Mouse (Mus musculus): ENCODE results near the gene Arhgap27. TPM values are rescaled to one million over a fixed set of nuclear protein-coding genes. Genes with fewer than 3 reads are reported as not detected.
"Not testable (repeated sequence)": the region's sequence is repeated elsewhere in the genome, so short reads cannot be mapped to it uniquely, and the experiment has no call there.

Gene Arhgap27
- polyA plus RNA-seq, 1 experiment, result 122 TPM

DNA sequence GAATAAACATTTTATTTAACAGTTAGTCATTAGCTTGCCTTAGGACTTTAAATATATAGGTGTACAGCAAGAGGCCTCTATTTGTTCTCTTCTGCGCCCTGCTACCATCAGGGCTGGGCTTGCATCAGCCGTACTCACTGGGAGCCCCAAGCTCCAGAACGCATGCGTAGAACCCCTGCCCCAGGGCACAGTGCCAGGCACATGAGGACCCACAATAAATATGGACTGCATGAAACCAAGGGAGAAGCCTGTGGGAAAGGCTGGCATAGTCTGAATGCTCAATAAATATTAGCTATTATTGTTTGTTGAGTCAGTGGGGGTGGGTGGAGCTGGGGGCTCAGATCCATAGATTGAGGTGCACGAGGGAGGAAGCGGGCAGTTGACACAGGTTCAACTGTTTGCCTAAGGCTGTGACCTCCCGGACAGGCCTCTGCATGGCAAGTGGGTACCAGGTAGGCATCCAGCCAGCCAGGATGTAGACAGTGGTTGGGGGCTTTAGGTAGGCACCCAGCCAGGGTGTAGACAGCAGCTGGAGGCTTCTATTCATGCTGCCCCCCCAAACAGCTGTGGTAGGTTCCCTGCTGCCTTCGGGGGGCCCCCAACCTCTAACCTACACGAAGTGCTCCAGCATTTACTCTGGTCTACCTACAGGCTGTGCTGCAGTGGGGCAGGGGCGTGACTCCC is 31.8 kb downstream of the Arhgap27 start:
- Histone ChIP-seq H3K4me3 (ENCODE audit: low read depth, low read length) (no peak overlapping the region), H3K27ac (ENCODE audit: insufficient read depth, low read depth, low read length) (no peak overlapping the region), H3K4me1 (ENCODE audit: control insufficient read depth, insufficient read depth, insufficient read length, low read length) (peaks cover 3% of the 10 kb centered on the region; the same call in 1 of the 2 replicates), H3K36me3 (ENCODE audit: control insufficient read depth, insufficient read depth, low read length) (peaks cover 39% of the 10 kb centered on the region), H3K27me3 (ENCODE audit: control insufficient read depth, insufficient read depth, low read length) (no peaks in the 10 kb centered on the region)
- no peak for TF ChIP-seq CTCF (IDR thresholded peaks at IDR 0.05; ENCODE audit: extremely low read depth, insufficient read length, insufficient replicate concordance, low read depth, low read length)
- no peak for TF ChIP-seq POLR2A (IDR thresholded peaks at IDR 0.05; ENCODE audit: low read depth, low read length)
- WGBS, result 91% methylated on average over 10 of the region's 10 CpGs

- no peak overlapping the region for H3K4me3 ChIP-seq (ENCODE audit: low read depth, low read length)
- WGBS, result 84% methylated on average over 7 of the region's 7 CpGs
- H3K36me3 ChIP-seq (ENCODE audit: control insufficient read depth, insufficient read depth, low read length), result peaks cover 34% of the 10 kb centered on the region
- TF ChIP-seq POLR2A (IDR thresholded peaks at IDR 0.05; ENCODE audit: low read depth, low read length) (no peak), CTCF (IDR thresholded peaks at IDR 0.05; ENCODE audit: extremely low read depth, insufficient read length, insufficient replicate concordance, low read depth, low read length) (no peak)
- H3K4me1 ChIP-seq (ENCODE audit: control insufficient read depth, insufficient read depth, insufficient read length, low read length), result peaks cover 3% of the 10 kb centered on the region; the same call in 1 of the 2 replicates
- H3K27ac ChIP-seq (ENCODE audit: insufficient read depth, low read depth, low read length), result no peak overlapping the region
- H3K27me3 ChIP-seq (ENCODE audit: control insufficient read depth, insufficient read depth, low read length), result no peaks in the 10 kb centered on the region; the same call in 1 of the 2 replicates
Observed at GRCm38 (mm10) chr11:103330651-103331319, 32.7 kb downstream of the Arhgap27 start.

- peaks cover 5% of the 10 kb centered on the region; the same call in 1 of the 2 replicates for H3K36me3 ChIP-seq (ENCODE audit: control insufficient read depth, insufficient read depth, low read length)
- no peak overlapping the region for H3K27ac ChIP-seq (ENCODE audit: insufficient read depth, low read depth, low read length)
- H3K4me3 ChIP-seq (ENCODE audit: low read depth, low read length), result no peak overlapping the region
- 16% methylated on average over 5 of the region's 5 CpGs for WGBS
- no peak for TF ChIP-seq POLR2A (IDR thresholded peaks at IDR 0.05; ENCODE audit: low read depth, low read length)
- TF ChIP-seq CTCF (IDR thresholded peaks at IDR 0.05; ENCODE audit: extremely low read depth, insufficient read length, insufficient replicate concordance, low read depth, low read length), result peak; percentile 78; the same call in 1 of the 2 replicates
- no peaks in the 10 kb centered on the region for H3K4me1 ChIP-seq (ENCODE audit: control insufficient read depth, insufficient read depth, insufficient read length, low read length)
- no peaks in the 10 kb centered on the region; the same call in 1 of the 2 replicates for H3K27me3 ChIP-seq (ENCODE audit: control insufficient read depth, insufficient read depth, low read length)
Observed at GRCm38 (mm10) chr11:103326950-103327349, 36.5 kb downstream of the Arhgap27 start.

GRCm38 (mm10) chr11:103325172-103325571 is 38.3 kb downstream of the Arhgap27 start:
- TF ChIP-seq POLR2A (IDR thresholded peaks at IDR 0.05; ENCODE audit: low read depth, low read length), result no peak
- peak; percentile 87; the same call in 1 of the 2 replicates for TF ChIP-seq CTCF (IDR thresholded peaks at IDR 0.05; ENCODE audit: extremely low read depth, insufficient read length, insufficient replicate concordance, low read depth, low read length)
- H3K27me3 ChIP-seq (ENCODE audit: control insufficient read depth, insufficient read depth, low read length), result no peaks in the 10 kb centered on the region; the same call in 1 of the 2 replicates
- H3K4me1 ChIP-seq (ENCODE audit: control insufficient read depth, insufficient read depth, insufficient read length, low read length), result peaks cover 2% of the 10 kb centered on the region; the same call in 1 of the 2 replicates
- no peaks in the 10 kb centered on the region for H3K36me3 ChIP-seq (ENCODE audit: control insufficient read depth, insufficient read depth, low read length)
- H3K27ac ChIP-seq (ENCODE audit: insufficient read depth, low read depth, low read length), result no peak overlapping the region
- H3K4me3 ChIP-seq (ENCODE audit: low read depth, low read length), result no peak overlapping the region
- WGBS, result 4% methylated on average over 8 of the region's 8 CpGs

GRCm38 (mm10) chr11:103324723-103325122 is 38.8 kb downstream of the Arhgap27 start:
- H3K4me3 ChIP-seq (ENCODE audit: low read depth, low read length), result no peak overlapping the region
- peaks cover 2% of the 10 kb centered on the region; the same call in 1 of the 2 replicates for H3K4me1 ChIP-seq (ENCODE audit: control insufficient read depth, insufficient read depth, insufficient read length, low read length)
- WGBS, result 67% methylated on average over 13 of the region's 13 CpGs
- H3K36me3 ChIP-seq (ENCODE audit: control insufficient read depth, insufficient read depth, low read length), result no peaks in the 10 kb centered on the region
- no peak for TF ChIP-seq CTCF (IDR thresholded peaks at IDR 0.05; ENCODE audit: extremely low read depth, insufficient read length, insufficient replicate concordance, low read depth, low read length)
- no peak for TF ChIP-seq POLR2A (IDR thresholded peaks at IDR 0.05; ENCODE audit: low read depth, low read length)
- H3K27me3 ChIP-seq (ENCODE audit: control insufficient read depth, insufficient read depth, low read length), result no peaks in the 10 kb centered on the region; the same call in 1 of the 2 replicates
- H3K27ac ChIP-seq (ENCODE audit: insufficient read depth, low read depth, low read length), result no peak overlapping the region

DNA sequence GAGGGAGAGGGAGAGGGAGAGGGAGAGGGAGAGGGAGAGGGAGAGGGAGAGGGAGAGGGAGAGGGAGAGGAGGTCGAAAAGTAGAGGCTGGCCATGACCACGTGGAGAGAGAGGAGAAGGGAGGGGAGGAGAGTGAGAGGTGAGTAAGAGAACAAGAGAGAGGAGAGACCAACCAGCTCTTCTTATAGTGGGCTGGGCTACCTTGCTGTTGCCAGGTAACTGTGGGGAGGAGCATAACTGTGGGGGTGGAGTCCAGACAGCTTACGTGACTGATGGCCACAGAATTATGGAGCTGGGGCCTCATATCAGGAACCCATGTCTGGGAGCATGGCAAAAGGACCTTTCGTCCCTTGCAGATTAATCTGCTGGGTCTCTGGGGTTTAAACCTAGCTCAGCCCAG is 40.7 kb downstream of the Arhgap27 start:
- WGBS, result 24% methylated on average over 4 of the region's 4 CpGs
- not testable (repeated sequence) for H3K36me3 ChIP-seq (ENCODE audit: control insufficient read depth, insufficient read depth, low read length)

GRCm38 (mm10) chr11:103320646-103321045 is 42.8 kb downstream of the Arhgap27 start:
- no peaks in the 10 kb centered on the region for H3K36me3 ChIP-seq (ENCODE audit: control insufficient read depth, insufficient read depth, low read length)
- TF ChIP-seq POLR2A (IDR thresholded peaks at IDR 0.05; ENCODE audit: low read depth, low read length) (no peak), CTCF (IDR thresholded peaks at IDR 0.05; ENCODE audit: extremely low read depth, insufficient read length, insufficient replicate concordance, low read depth, low read length) (no peak)
- peaks cover 2% of the 10 kb centered on the region; the same call in 1 of the 2 replicates for H3K4me1 ChIP-seq (ENCODE audit: control insufficient read depth, insufficient read depth, insufficient read length, low read length)
- no peak overlapping the region for H3K4me3 ChIP-seq (ENCODE audit: low read depth, low read length)
- no peaks in the 10 kb centered on the region; the same call in 1 of the 2 replicates for H3K27me3 ChIP-seq (ENCODE audit: control insufficient read depth, insufficient read depth, low read length)
- no peak overlapping the region for H3K27ac ChIP-seq (ENCODE audit: insufficient read depth, low read depth, low read length)
- WGBS, result 48% methylated on average over 4 of the region's 4 CpGs

More for the DNA sequence above, 40.7 kb downstream of the Arhgap27 start:
- H3K27ac ChIP-seq (ENCODE audit: insufficient read depth, low read depth, low read length); H3K27me3 ChIP-seq (ENCODE audit: control insufficient read depth, insufficient read depth, low read length); H3K4me3 ChIP-seq (ENCODE audit: low read depth, low read length); H3K4me1 ChIP-seq (ENCODE audit: control insufficient read depth, insufficient read depth, insufficient read length, low read length): not testable (repeated sequence)

Measured in small intestine, adult 2 months (tissue).